Mouse (Mus musculus): Measurements from ENCODE around the gene Usp28.

GRCm38 (mm10) chr9:49081561-49081960 is 96.4 kb downstream of the Usp28 start:
- TF ChIP-seq BHLHE40 (IDR thresholded peaks at IDR 0.05; ENCODE audit: low read depth, low read length) (no peak), CTCF (conservative IDR thresholded peaks at IDR 0.05 in 1 of 2, IDR thresholded peaks at IDR 0.05 in 1 of 2; ENCODE audit: low read depth in 2 of 2, low read length in 2 of 2) (peak; percentile 30 to 77), EP300 (IDR thresholded peaks at IDR 0.05; ENCODE audit: low read length) (no peak), CHD2 (IDR thresholded peaks at IDR 0.05; ENCODE audit: low read length) (no peak)

Measured in CH12.LX (cell line).